Mouse (Mus musculus): ENCODE measurements around the gene Pfkm. TPM values are rescaled to one million over a fixed set of nuclear protein-coding genes. Genes with fewer than 3 reads are reported as not detected.

The Pfkm gene
- 12.8 and 15.5 TPM in 2 replicates for polyA plus RNA-seq (2015; fragmentation: Nextera tagmentation; extraction: Ambion mirVana)

DNA sequence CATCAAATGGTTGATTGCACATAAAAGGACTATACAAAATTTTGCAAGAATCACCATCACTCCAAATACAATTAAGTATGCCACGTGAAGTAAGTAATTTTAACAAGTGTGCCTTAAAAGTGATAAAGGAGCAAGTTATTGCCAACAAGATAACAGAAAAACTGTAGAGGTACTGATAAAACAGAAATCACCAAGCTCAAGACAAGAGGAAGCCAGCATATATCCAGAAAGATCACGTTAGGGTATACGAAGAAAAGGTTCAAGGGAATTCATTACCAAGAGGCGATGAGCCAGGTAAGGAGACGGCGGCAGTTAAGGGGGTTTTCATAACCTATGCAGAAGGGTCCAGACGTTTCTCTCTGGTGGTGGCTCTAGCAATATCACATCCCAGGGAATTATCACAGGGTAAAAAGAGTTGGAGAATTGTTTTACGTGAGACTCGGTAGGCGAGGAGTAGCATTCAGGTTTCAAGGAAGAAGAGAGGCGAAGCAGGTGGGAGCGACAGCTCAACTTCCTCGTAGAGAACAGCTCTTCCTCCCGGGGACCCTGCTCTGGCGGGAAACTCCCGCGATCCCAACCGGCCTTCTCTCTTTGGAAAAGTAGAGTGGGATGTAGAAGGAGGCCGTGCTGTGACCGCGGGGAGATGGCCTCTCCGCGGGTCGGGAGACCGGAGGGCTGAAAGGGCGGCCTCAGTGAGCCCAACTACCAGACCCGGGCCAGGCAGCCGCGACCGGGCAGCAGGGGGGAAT is at the start of gene Pfkm:
TSS of gene Pfkm (plus strand) at position 218 of the 749 bp plus-strand sequence.
- Histone ChIP-seq H3K4me2 (replicated peaks; ENCODE audit: low read depth, low read length) (peak within 1 kb of the TSS; percentile 85), H3K4me3 (ENCODE audit: low read depth, low read length) (peak within 1 kb of the TSS; percentile 94), H3K27me3 (replicated peaks; ENCODE audit: insufficient read depth, low read length) (no peaks in the 10 kb centered on the region), H3K36me3 (ENCODE audit: insufficient read depth, low read length) (no peaks in the 10 kb centered on the region), H3K9me3 (ENCODE audit: low read length) (no peaks in the 10 kb centered on the region), H3K4me1 (ENCODE audit: insufficient read depth, low read depth, low read length) (peaks cover 8% of the 10 kb centered on the region; the same call in 1 of the 2 replicates), H3K27ac (ENCODE audit: low read length) (peak within 1 kb of the TSS; percentile 95), H3K9ac (replicated peaks; ENCODE audit: low read depth) (peak within 1 kb of the TSS; percentile 84)
- DNase-seq (ENCODE audit: low spot score) = no peak
- under 1% methylated on average over 27 of the region's 30 CpGs for WGBS
- ATAC-seq = no peak
- TF ChIP-seq CTCF (IDR thresholded peaks at IDR 0.05) = no peak

- no peak for ATAC-seq
- H3K9me3 ChIP-seq (ENCODE audit: low read length) = no peaks in the 10 kb centered on the region
Observed at GRCm38 (mm10) chr15:98043967-98044366, 48.4 kb upstream of the Pfkm start.

DNA sequence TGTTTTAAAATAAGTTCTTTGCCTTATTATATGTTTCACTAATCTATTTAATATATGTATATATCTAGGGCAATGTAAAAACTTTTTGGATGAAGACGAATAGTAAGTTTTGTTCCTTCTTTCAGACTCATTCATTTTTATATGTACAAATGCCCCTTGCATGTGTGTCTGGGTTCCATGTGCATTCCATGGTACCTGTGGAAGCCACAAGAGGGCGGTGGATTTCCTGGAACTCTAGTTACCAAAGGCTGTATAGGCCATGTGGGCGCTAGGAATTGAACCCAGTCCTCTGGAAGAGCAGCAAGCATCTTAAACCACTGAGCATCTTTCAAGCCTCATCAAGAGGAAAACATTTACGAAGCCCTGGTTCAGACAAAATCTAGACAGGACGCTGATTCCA is 48.0 kb upstream of the Pfkm start:
- 98% methylated on average over 5 of the region's 5 CpGs for WGBS
- H3K4me1 ChIP-seq (ENCODE audit: insufficient read depth, low read depth, low read length) = no peaks in the 10 kb centered on the region
- H3K9ac ChIP-seq (replicated peaks; ENCODE audit: low read depth) = no peak overlapping the region
- H3K36me3 ChIP-seq (ENCODE audit: insufficient read depth, low read length) = peaks cover 64% of the 10 kb centered on the region
- H3K9me3 ChIP-seq (ENCODE audit: low read length) = no peaks in the 10 kb centered on the region
- no peak overlapping the region for H3K4me2 ChIP-seq (replicated peaks; ENCODE audit: low read depth, low read length)
- DNase-seq (ENCODE audit: low spot score) (no peak), ATAC-seq (no peak)
- H3K4me3 ChIP-seq (ENCODE audit: low read depth, low read length) = no peak overlapping the region
- no peak for TF ChIP-seq EP300 (IDR thresholded peaks at IDR 0.05)
- peak; percentile 36; the same call in 1 of the 2 replicates for TF ChIP-seq CTCF (IDR thresholded peaks at IDR 0.05)
- no peak overlapping the region for H3K27ac ChIP-seq (ENCODE audit: low read length)
- H3K27me3 ChIP-seq (replicated peaks; ENCODE audit: insufficient read depth, low read length) = no peaks in the 10 kb centered on the region

More at GRCm38 (mm10) chr15:98043967-98044366, 48.4 kb upstream of the Pfkm start:
- 91% methylated on average over 6 of the region's 6 CpGs for WGBS
- Histone ChIP-seq H3K4me1 (ENCODE audit: insufficient read depth, low read depth, low read length) (no peaks in the 10 kb centered on the region), H3K9ac (replicated peaks; ENCODE audit: low read depth) (no peak overlapping the region), H3K4me2 (replicated peaks; ENCODE audit: low read depth, low read length) (no peak overlapping the region), H3K27me3 (replicated peaks; ENCODE audit: insufficient read depth, low read length) (no peaks in the 10 kb centered on the region), H3K4me3 (ENCODE audit: low read depth, low read length) (no peak overlapping the region), H3K27ac (ENCODE audit: low read length) (no peak overlapping the region), H3K36me3 (ENCODE audit: insufficient read depth, low read length) (peaks cover 66% of the 10 kb centered on the region)
- DNase-seq (ENCODE audit: low spot score) = no peak
- TF ChIP-seq CTCF (IDR thresholded peaks at IDR 0.05) = no peak
- no peak for TF ChIP-seq EP300 (IDR thresholded peaks at IDR 0.05)

DNA sequence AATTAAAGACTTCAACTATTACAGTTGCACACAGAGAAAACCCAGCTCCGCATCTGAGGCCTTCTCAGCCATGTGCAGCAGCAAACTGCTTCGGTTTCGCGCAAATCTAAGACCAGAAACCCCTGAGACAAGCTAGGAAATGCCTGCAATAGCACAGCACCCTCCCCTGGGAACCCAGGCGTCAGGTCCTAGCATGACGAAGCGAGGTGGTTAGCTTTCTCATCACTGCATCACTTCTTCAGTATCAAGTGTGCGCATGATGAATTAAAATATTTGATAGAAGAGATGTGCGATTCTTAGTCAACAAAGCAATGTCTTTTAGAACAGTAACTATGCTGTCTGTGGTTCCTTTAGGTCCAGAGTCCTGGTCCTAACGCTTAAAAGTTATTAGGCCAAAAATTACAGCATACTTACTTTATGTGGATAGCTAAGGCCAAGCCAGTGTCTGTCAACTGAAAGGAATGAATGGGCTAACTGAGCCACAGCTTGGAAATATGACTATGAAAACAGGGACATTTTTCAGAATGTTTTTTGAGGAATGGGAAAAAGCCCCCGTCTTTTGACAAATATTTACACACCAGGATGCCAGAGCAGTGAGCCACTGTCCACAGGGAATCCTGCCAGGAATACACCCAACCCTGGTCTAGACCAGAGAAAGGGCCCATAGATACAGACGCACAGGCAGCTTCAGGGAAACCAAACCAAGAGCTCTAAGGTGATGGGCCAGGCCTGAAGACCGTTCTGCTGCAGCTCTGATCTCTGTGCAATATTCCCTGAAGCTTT is 43.3 kb upstream of the Pfkm start:
- no peak overlapping the region for H3K9ac ChIP-seq (replicated peaks; ENCODE audit: low read depth)
- no peak overlapping the region for H3K27ac ChIP-seq (ENCODE audit: low read length)
- H3K27me3 ChIP-seq (replicated peaks; ENCODE audit: insufficient read depth, low read length) = no peaks in the 10 kb centered on the region
- 86% methylated on average over 13 of the region's 13 CpGs for WGBS
- no peaks in the 10 kb centered on the region for H3K4me1 ChIP-seq (ENCODE audit: insufficient read depth, low read depth, low read length)
- peaks cover 39% of the 10 kb centered on the region for H3K36me3 ChIP-seq (ENCODE audit: insufficient read depth, low read length)
- ATAC-seq = no peak
- no peak overlapping the region for H3K4me3 ChIP-seq (ENCODE audit: low read depth, low read length)
- H3K4me2 ChIP-seq (replicated peaks; ENCODE audit: low read depth, low read length) = no peak overlapping the region
- no peak for TF ChIP-seq EP300 (IDR thresholded peaks at IDR 0.05)
- no peak for TF ChIP-seq CTCF (IDR thresholded peaks at IDR 0.05)
- H3K9me3 ChIP-seq (ENCODE audit: low read length) = no peaks in the 10 kb centered on the region
- no peak for DNase-seq (ENCODE audit: low spot score)

DNA sequence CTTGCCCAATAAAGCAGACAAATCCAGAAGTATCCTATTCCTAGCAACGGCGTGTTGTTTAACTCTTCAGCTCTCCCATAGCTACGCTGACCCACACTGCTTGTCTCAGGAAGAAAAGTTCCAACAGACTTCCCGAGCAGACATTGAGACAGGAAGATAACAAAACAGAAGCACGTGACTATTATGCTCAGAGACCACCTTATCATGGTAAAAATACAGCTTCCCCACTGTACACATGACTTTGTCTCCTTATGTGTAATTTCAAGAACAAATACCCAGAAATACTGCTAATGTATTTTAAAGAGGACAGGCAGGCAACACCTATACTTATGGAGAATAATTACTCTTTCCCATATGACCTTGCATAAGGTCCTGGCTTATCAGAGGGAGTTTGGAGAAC is 40.7 kb upstream of the Pfkm start:
- Histone ChIP-seq H3K36me3 (ENCODE audit: insufficient read depth, low read length) (peaks cover 21% of the 10 kb centered on the region), H3K4me3 (ENCODE audit: low read depth, low read length) (no peak overlapping the region), H3K4me2 (replicated peaks; ENCODE audit: low read depth, low read length) (no peak overlapping the region), H3K9me3 (ENCODE audit: low read length) (no peaks in the 10 kb centered on the region), H3K27ac (ENCODE audit: low read length) (no peak overlapping the region), H3K27me3 (replicated peaks; ENCODE audit: insufficient read depth, low read length) (no peaks in the 10 kb centered on the region), H3K4me1 (ENCODE audit: insufficient read depth, low read depth, low read length) (no peaks in the 10 kb centered on the region), H3K9ac (replicated peaks; ENCODE audit: low read depth) (no peak overlapping the region)
- TF ChIP-seq EP300 (IDR thresholded peaks at IDR 0.05) (no peak), CTCF (IDR thresholded peaks at IDR 0.05) (no peak)
- DNase-seq (ENCODE audit: low spot score) (no peak), ATAC-seq (no peak)
- WGBS = 85% methylated on average over 5 of the region's 5 CpGs

- H3K4me2 ChIP-seq (replicated peaks; ENCODE audit: low read depth, low read length) = no peak overlapping the region
- H3K4me1 ChIP-seq (ENCODE audit: insufficient read depth, low read depth, low read length) = no peaks in the 10 kb centered on the region
- 33% methylated on average over 5 of the region's 5 CpGs for WGBS
- ATAC-seq (no peak), DNase-seq (ENCODE audit: low spot score) (peak; percentile 67)
- no peaks in the 10 kb centered on the region for H3K27me3 ChIP-seq (replicated peaks; ENCODE audit: insufficient read depth, low read length)
- H3K4me3 ChIP-seq (ENCODE audit: low read depth, low read length) = no peak overlapping the region
- H3K9me3 ChIP-seq (ENCODE audit: low read length) = no peaks in the 10 kb centered on the region
- H3K36me3 ChIP-seq (ENCODE audit: insufficient read depth, low read length) = peaks cover 22% of the 10 kb centered on the region
- TF ChIP-seq CTCF (IDR thresholded peaks at IDR 0.05) (peak; percentile 71), EP300 (IDR thresholded peaks at IDR 0.05) (no peak)
- no peak overlapping the region for H3K9ac ChIP-seq (replicated peaks; ENCODE audit: low read depth)
- no peak overlapping the region for H3K27ac ChIP-seq (ENCODE audit: low read length)
Observed at GRCm38 (mm10) chr15:98055246-98055645, 37.1 kb upstream of the Pfkm start.
